Mouse (Mus musculus) gastrocnemius, postnatal 14 days (tissue): ENCODE results near the gene Hist1h2bh. TPM values are rescaled to one million over a fixed set of nuclear protein-coding genes. Genes with fewer than 3 reads are reported as not detected.
"Not testable (repeated sequence)": the region's sequence is repeated elsewhere in the genome, so short reads cannot be mapped to it uniquely, and the experiment has no call there.

Experiments
- DNase-seq: peaks from one replicate; pipeline ENCODE4 v3.0.0; 2021; ENCODE audit warnings: mixed read lengths
- intact Hi-C: fragments of 180-260 bp; cut with DNase I; formaldehyde crosslinking; loops from one replicate; pipeline ENCODE4 v1.15.1; 2025; ENCODE audit warnings: low total_unique reads
- total RNA-seq, 2 experiments: library from RNA; stranded (reverse); gene quantifications; 2 replicates each; pipeline ENCODE4 v1.2.3; 2021

Hist1h2bh gene
- total RNA-seq, 2 experiments from 2014 or later, result 5.5 to 5.7 TPM

DNA sequence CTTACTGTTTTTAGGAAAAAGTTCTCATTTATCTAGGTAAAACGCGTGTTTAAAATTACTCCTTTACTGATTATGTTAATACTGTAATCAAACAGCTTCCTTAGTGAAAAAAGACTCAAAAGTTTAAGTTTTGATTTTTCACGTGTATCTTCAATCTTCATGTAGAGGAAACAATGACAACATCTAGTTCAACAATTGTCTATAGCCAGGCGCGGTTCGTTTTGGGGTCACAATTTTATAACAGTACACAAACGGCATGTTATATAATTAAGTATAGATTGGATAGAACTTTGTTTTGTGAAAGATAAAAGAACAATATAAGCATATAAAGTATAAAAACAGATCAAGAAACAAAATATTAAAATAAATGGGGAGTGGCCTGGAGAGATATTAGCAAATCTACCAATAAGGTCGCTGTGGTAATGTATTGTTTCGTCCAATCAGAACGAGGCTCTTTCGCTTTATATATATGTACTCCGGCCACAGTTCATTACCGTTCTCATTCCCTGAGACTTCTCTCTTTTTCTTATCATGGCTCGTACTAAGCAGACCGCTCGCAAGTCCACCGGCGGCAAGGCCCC, 32.2 kb upstream of the Hist1h2bh start, which contains the start of gene Hist1h3d:
Hist1h3d (plus strand) TSS at position 493 of the 581 bp plus-strand sequence.
- DNase-seq, result no peak

DNA sequence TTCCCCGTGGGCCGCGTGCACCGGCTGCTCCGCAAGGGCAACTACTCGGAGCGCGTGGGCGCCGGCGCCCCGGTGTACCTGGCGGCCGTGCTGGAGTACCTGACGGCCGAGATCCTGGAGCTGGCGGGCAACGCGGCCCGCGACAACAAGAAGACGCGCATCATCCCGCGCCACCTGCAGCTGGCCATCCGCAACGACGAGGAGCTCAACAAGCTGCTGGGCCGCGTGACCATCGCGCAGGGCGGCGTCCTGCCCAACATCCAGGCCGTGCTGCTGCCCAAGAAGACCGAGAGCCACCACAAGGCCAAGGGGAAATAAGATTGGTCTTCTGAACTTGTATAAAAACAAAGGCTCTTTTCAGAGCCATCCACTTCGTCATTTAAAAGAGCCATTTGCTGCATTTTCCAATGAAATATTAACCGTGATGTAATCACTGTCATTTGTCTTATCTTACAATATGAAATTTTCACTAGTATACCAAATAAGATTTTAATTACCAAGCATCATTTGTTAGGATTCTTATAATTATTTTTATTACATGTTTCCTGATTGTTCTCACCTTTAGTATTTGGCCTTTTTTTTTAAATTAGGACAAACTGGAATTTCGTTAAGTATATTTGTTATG, 31.5 kb upstream of the Hist1h2bh start:
- intact Hi-C loops, result not testable (repeated sequence)

More for the DNA sequence above, 32.2 kb upstream of the Hist1h2bh start, which contains the start of gene Hist1h3d:
- intact Hi-C loops, result no loop called here

DNA sequence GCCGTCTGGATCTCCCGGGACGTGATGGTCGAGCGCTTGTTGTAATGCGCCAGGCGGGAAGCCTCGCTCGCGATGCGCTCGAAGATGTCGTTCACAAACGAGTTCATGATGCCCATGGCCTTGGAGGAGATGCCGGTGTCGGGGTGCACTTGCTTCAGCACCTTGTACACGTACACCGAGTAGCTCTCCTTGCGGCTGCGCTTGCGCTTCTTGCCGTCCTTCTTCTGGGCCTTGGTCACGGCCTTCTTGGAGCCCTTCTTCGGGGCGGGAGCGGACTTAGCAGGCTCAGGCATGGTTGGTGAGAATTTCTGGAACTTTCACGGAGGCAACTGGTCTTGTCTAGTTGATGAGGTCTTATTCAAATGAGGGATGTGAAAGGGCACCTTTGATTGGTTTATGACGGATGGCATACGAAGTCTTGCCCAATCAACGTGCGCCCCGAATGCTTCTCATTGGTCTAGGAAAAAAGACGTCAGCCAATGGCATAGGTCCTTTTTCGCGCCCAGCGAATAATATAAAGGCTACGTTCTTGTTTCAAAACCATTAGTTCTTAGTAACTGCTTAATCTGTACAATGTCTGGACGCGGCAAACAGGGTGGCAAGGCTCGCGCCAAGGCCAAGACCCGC, 30.8 kb upstream of the Hist1h2bh start, which contains the start of the genes Hist1h2bf and Hist1h2ad:
Hist1h2bf (minus strand) TSS at position 299 of the 627 bp plus-strand sequence.
Hist1h2ad (plus strand) TSS at position 484 of the 627 bp plus-strand sequence.
- intact Hi-C loops, result not testable (repeated sequence)
- peak; percentile 86 for DNase-seq

More for the DNA sequence above, 31.5 kb upstream of the Hist1h2bh start:
- DNase-seq, result not testable (repeated sequence)

DNA sequence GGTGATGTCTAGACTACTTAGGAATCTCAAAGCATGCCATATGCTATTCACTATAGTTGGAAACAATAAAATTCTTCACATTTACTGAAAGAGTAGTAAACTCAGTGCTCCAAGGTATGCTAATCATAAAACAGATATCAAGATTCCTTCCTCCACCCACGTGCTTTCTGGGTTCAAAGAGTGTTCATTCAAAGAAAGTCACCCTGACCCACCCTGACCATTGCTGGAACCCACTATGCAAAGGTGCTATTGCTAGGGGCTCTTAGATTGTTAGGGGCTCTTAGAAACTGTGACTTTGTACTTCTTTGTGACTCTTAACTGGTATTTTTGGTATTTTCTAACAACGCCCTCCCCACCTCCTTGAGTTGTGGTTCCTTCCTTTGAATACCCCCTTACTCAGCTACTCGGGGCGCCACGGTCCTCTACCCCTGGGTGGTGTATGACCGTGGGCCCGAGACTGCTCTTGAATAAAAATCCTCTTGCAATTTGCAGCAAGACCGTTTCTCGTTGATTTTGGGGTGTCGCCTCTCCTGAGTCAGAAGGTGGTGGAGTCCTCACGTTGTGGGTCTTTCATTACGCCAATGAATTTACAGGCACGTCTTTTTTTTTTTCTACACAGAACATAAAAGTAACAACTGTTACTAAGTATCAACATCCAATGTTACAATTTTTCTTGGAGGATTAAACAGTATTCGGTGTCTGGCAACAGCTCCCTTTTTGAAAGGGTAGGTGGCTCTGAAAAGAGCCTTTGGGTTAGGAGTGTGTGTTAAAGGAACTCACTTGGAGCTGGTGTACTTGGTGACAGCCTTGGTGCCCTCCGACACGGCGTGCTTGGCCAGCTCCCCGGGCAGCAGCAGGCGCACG, 30.1 kb upstream of the Hist1h2bh start:
- DNase-seq, intact Hi-C loops: not testable (repeated sequence)

DNA sequence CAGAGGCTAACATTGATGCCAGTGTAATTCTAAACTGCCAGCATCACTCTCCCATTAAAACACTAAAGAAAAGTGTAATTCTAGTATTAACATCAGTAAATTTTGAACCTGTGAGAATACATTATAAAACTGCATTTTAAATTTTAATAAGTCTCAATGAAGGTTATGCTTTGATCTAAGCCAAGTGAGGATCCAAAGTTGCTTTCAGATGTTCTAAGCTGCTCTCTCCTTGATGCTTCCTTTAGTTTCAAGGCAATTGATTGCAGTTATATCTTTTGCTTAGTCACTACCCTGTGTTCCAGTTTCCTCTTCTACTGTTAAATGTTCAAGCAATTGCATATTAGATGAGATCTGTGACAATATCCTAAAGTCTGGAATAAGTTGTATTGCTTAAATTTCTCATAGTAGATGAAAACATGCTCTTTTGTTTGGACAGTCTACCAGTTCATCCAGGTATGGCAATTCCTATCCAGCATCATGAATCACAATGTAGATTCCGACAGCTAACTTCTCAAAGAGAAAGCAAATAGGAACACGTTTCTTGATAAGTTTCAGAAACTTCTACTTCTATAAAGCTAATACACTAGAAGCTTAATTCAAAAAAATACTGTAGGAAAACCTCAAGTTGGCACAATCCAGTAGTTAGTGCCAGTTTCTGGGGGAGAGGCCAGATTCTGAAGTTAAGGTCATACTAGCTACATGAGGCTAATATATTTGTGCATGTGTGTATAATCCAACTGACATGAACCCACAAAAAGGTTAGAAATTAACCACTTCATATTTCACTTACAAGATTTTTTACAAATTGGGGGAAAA, 29.2 kb upstream of the Hist1h2bh start:
- intact Hi-C loops, result no loop called here
- DNase-seq, result no peak

DNA sequence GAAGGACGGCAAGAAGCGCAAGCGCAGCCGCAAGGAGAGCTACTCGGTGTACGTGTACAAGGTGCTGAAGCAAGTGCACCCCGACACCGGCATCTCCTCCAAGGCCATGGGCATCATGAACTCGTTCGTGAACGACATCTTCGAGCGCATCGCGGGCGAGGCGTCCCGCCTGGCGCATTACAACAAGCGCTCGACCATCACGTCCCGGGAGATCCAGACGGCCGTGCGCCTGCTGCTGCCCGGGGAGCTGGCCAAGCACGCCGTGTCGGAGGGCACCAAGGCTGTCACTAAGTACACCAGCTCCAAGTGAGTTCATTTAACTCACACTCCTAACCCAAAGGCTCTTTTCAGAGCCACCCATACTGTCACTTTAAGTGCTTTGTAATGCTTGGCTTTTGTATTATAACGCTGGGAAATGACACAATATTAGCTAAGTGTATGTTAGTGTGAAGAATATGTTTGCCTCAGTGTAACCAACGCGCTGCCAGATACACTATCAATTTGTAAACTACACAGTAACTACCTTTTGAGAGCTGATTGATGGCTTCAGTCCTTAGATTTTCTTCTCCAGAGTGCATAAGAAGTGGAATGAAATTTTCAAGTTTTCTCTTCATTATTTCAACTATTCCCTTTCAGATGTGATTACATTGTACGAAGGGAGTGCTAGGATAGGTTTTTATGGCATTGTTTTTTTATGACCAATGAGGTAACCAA, 28.5 kb upstream of the Hist1h2bh start:
- DNase-seq, intact Hi-C loops: not testable (repeated sequence)

DNA sequence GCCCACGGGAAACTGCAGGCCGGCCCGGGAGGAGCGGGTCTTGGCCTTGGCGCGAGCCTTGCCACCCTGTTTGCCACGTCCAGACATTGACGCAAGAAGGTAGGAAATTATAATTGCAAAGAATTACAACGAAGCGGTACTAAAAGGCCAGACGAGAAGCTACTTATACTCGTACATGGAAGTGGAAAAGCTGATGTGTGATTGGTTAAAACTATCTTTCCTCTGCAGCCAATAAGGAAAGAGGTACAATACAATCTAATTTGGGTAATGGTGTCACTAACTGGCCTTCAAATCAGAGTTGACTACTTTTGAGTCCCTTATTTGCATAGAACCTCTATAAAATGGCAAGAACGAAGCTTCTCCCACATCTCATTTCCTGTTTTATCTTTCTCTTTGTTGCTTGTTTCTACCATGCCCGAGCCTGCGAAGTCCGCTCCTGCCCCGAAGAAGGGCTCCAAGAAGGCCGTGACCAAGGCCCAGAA, 27.9 kb upstream of the Hist1h2bh start, which contains the start of the genes Hist1h2ae and Hist1h2bg:
Hist1h2ae (minus strand) TSS at position 199 of the 482 bp plus-strand sequence.
Hist1h2bg (plus strand) TSS at position 375 of the 482 bp plus-strand sequence.
- intact Hi-C loops, result no loop called here
- DNase-seq, result peak; percentile 15

DNA sequence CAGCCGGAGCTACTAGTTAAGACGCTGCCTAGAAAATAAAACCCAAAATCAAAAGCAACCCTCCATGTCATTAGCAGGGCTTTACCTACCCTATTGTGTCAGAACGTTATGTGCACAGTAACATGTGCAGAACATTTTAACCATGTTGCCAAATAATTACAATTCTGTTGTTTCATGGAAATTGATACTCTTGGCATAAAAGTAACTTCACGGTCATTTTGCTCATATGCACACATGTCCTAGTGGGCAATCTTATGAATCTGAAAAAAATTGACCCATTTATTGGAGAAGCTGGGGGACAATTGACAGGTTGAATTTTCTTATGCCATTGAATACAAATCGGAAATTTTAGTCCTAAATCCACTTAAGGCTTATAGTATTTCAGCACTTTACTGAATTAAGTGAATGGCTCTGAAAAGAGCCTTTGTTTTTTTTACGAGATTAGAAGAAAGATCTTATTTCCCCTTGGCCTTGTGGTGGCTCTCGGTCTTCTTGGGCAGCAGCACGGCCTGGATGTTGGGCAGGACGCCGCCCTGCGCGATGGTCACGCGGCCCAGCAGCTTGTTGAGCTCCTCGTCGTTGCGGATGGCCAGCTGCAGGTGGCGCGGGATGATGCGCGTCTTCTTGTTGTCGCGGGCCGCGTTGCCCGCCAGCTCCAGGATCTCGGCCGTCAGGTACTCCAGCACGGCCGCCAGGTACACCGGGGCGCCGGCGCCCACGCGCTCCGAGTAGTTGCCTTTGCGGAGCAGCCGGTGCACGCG, 27.2 kb upstream of the Hist1h2bh start:
- DNase-seq, intact Hi-C loops: not testable (repeated sequence)

DNA sequence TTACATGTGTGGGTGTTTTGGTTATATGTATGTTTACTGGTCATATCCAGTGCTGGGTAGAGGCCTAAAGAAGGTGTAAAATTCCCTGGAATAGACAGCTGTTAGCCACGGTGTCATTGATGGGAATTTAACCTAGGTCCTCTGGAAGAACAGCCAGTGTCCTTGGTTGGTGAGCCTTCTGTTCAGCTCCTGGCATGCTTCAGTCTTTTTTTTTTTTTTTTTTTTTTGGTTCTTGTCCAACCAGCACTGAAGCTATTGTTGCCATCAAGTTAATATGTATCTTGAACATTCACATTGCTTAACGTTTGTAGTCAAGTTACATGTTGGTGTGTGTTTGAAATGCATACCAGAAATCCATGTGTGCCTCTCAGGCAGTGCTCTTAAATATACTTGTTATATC, 21.3 kb upstream of the Hist1h2bh start:
- intact Hi-C loops, result no loop called here
- no peak for DNase-seq

DNA sequence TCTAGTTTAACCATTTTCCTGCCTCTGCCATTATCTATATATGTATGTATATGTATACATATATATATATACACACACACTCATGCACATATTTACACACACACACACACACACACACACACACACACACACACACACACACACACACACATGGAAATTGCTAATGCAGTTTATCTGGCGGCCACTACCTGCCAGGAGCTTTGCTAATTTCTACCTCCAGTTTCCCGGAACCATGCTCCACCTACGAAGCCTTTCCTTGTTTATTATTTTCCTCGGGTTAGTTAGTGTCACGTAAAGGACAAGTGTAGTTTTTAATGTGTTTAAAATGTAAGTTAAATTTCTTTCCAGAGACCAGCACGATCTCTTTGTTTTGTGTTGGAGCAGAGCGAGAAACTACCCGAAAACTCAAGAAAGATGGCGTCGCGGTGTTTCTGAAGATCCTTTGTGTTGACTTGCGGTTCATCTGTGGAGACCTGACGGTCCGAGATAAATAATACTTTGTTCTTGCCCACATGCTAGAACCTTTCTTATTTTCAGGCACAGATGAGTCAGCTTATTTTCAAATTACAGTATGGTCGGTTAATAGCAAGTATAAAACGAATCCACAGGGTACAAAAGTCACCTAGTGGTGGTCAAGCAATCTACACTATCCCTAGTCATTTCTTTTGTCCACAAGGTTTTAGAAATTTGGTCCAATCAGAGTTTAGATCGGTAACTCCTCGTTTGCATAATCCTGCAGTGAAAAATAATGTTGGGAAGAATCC, 19.7 kb upstream of the Hist1h2bh start:
- intact Hi-C loops, result no loop called here

DNA sequence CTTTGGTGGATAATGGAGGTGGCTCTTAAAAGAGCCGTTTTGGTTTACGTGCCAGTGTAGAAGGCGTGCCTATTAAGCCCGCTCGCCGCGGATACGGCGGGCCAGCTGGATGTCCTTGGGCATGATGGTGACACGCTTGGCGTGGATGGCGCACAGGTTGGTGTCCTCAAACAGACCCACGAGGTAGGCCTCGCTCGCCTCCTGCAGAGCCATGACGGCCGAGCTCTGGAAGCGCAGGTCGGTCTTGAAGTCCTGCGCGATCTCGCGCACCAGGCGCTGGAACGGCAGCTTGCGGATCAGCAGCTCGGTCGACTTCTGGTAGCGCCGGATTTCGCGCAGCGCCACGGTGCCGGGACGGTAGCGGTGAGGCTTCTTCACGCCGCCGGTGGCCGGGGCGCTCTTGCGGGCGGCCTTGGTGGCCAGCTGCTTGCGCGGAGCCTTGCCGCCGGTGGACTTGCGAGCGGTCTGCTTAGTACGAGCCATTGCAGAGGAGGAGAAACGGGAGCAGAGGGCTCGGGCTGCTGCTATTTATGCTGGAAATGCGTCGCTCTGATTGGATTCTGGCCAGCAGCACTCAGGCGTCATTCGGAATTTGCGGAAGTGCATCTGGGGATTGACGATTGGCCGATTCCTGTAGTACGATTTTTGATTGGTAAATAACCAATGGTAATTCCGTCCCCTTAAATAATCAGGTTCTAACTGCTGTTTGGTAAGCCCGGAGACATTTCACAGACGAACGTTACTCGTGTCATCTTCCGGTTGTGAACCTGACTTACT, 18.9 kb upstream of the Hist1h2bh start, which contains the start of gene Hist1h3e:
Hist1h3e (minus strand) TSS at position 487 of the 777 bp plus-strand sequence.
- DNase-seq, result peak; percentile 90
- intact Hi-C loops, result not testable (repeated sequence)

More for the DNA sequence above, 19.7 kb upstream of the Hist1h2bh start:
- peak; percentile 14 for DNase-seq

DNA sequence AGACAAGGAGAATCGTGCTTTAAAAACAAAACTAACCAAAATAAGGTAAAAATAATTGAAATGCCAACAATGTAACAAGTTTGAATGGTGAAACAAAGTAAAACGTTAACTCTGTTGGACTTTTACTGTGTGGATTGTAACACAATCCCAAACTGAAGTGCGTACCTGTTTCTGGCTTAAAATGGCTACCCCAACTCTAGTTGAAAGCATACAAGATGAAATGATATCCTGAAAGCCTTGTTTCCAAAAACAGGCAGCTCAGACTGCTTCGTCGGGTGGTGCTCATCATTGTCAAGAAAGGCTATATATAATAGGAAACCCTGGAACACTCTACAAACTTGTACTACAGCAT, 18.3 kb upstream of the Hist1h2bh start:
- DNase-seq, intact Hi-C loops: not testable (repeated sequence)

DNA sequence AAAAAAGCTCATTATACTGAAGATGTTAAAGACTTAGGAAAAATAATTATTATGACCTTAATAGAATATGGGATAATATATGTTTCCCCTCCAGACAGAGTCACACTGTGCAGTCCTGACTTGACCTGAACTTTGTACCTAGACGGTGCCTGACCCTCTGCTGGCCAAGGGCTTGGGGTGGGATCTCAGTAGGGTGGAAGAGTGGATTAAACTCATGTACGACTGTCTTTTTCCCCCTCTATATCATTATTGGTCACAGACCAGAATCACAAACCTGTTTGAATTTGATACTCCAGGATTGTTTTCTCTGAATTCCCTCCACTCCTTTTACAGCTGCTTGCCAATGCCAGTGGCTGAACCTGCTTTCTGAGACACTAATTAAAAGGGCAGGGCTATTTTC, 17.5 kb upstream of the Hist1h2bh start:
- intact Hi-C loops, DNase-seq: not testable (repeated sequence)

DNA sequence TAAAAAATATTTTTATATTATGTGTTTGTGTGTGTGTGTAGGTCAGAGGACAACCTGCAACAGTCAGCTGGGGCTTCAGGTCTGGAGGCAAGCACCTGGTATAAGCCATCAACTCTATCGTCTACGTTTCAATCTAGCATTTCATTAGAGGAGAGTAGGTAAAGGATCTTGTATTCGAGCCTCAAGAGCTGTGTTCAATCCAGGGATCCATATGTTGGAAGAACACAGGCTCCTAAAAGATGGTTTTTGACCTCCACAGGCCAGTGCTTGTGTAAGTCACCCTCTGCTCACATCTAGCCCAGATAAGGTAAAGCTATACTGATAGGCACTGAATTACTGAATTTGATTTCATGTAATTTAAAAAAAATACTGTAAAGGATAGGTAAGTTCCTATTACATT, 13.7 kb upstream of the Hist1h2bh start:
- DNase-seq, result no peak
- intact Hi-C loops, result no loop called here

DNA sequence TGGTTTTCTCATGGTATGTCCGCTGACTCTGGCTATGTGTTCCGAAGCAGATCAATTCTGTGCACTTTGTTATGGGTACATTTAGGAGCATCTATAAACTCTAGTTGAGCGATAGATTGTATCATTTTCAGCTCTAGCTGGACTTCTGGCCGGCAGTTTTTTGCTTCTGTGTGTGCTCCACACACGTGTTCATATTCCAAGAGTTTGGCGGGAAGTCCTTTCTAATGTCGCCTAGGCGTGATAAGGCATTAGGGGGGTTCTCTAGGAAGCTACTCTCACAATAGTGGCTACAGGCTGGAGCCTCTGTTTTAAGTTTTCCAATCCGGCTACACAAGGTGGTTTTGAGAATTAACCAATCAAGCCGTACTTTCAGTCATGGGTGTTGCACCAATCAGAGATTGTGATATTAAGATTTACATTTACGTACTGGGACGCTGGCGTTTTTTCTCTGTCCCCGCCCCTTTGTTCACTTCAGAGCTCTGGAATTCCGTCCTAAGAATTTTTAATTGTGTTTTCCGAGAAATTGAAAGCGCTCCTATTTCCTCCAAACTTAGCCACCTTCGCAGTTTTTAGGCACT, 12.7 kb upstream of the Hist1h2bh start:
- peak; percentile 32 for DNase-seq
- intact Hi-C loops, result no loop called here
